7 mouse cellular contexts compared by ENCODE assay signal in the genomic region with DNA sequence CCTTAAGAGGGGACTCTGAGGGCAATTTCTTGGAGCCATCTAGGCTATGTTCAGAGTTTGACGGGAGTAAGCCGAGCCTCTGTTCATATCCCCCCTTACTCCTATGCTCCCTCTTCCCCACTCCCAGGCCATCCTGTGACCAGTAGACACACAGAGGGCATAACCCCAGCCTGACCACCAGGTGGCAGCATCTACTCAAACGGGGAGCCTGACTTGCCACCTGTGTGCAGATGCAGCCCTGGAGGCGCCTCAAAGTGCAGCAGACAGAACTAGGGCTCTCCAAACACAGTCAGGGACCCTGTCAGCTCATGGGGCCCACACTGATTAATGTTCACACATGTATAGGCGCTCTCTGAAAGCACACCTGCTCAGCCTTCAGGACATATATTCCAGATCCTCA. TPM values are rescaled to one million over a fixed set of nuclear protein-coding genes. Genes with fewer than 3 reads are reported as not detected.
DNase-seq lines count a peak whose midpoint lies in the region; ATAC-seq and TF ChIP-seq lines count a peak whose summit lies in the region.

No protein-coding gene starts in this region.

- H3K4me2 ChIP-seq in hindbrain, postnatal 0 days (ENCODE audit: low read depth, low read length): no peak overlapping the region
- H3K4me2 ChIP-seq in midbrain, embryonic 11.5 days: no peak overlapping the region

- ATAC-seq in activated CD4-positive, CD25-positive, alpha-beta regulatory T cell, adult 4 months: peak; percentile 81
- ATAC-seq in hindbrain, postnatal 0 days: peak; percentile 54; the same call in 1 of the 2 replicates
- peak; percentile 67 for ATAC-seq in midbrain, embryonic 11.5 days (ENCODE audit: low FRiP score)

- no peak overlapping the region for H3K9ac ChIP-seq in hindbrain, postnatal 0 days (replicated peaks; ENCODE audit: low read length)
- H3K9ac ChIP-seq in midbrain, embryonic 11.5 days (ENCODE audit: low read length): no peak overlapping the region

- H3K36me3 ChIP-seq in hindbrain, postnatal 0 days (ENCODE audit: insufficient read depth, low read length): no peaks in the 10 kb centered on the region
- H3K36me3 ChIP-seq in midbrain, embryonic 11.5 days (ENCODE audit: control insufficient read depth, insufficient read depth, low read length): no peaks in the 10 kb centered on the region
- H3K36me3 ChIP-seq in small intestine, adult 2 months (ENCODE audit: control insufficient read depth, insufficient read depth, low read length): no peaks in the 10 kb centered on the region

- 14% methylated on average over 5 of the region's 5 CpGs for WGBS in hindbrain, postnatal 0 days
- WGBS in midbrain, embryonic 11.5 days: 11% methylated on average over 5 of the region's 5 CpGs
- 10% methylated on average over 5 of the region's 5 CpGs for WGBS in small intestine, adult 2 months

- no peaks in the 10 kb centered on the region for H3K4me1 ChIP-seq in hindbrain, postnatal 0 days (ENCODE audit: insufficient read depth, low read length)
- H3K4me1 ChIP-seq in midbrain, embryonic 11.5 days (ENCODE audit: control insufficient read depth, insufficient read depth, low read length): no peaks in the 10 kb centered on the region; the same call in 1 of the 2 replicates
- H3K4me1 ChIP-seq in small intestine, adult 2 months (ENCODE audit: control insufficient read depth, insufficient read depth, insufficient read length, low read length): peaks cover 16% of the 10 kb centered on the region

- intact Hi-C loops in left cerebral cortex, postnatal 4 days (cut with DNase I): loop anchor here (2.0 kb wide), 1 partner anchor 62 kb away; no protein-coding TSS in a partner anchor

- H3K9me3 ChIP-seq in hindbrain, postnatal 0 days (ENCODE audit: low read length): no peaks in the 10 kb centered on the region
- H3K9me3 ChIP-seq in midbrain, embryonic 11.5 days (ENCODE audit: control insufficient read depth, low read length): no peaks in the 10 kb centered on the region

- H3K27ac ChIP-seq in hindbrain, postnatal 0 days: no peak overlapping the region
- H3K27ac ChIP-seq in midbrain, embryonic 11.5 days (ENCODE audit: low read depth, low read length): no peak overlapping the region
- H3K27ac ChIP-seq in small intestine, adult 2 months (ENCODE audit: insufficient read depth, low read depth, low read length): no peak overlapping the region

- DNase-seq in cerebellum, postnatal 14 days: peak; percentile 85 to 89
- DNase-seq in gastrocnemius, adult 18-20 months (ENCODE audit: low spot score): peak; percentile 84
- peak; percentile 90 for DNase-seq in hindbrain, postnatal 0 days (ENCODE audit: low spot score)
- DNase-seq in left cerebral cortex, postnatal 4 days: peak; percentile 88
- peak; percentile 95 for DNase-seq in midbrain, embryonic 11.5 days (ENCODE audit: low spot score, missing footprints)

- no peak for TF ChIP-seq POLR2A in small intestine, adult 2 months (IDR thresholded peaks at IDR 0.05; ENCODE audit: low read depth, low read length)

- H3K27me3 ChIP-seq in hindbrain, postnatal 0 days (ENCODE audit: insufficient read depth, low read length): no peaks in the 10 kb centered on the region
- H3K27me3 ChIP-seq in midbrain, embryonic 11.5 days (ENCODE audit: control insufficient read depth, insufficient read depth, low read length): peaks cover 6% of the 10 kb centered on the region; the same call in 1 of the 2 replicates
- no peaks in the 10 kb centered on the region for H3K27me3 ChIP-seq in small intestine, adult 2 months (ENCODE audit: control insufficient read depth, insufficient read depth, low read length)

- peak; percentile 98 for TF ChIP-seq CTCF in hindbrain, postnatal 0 days (IDR thresholded peaks at IDR 0.05; ENCODE audit: low read depth)
- TF ChIP-seq CTCF in small intestine, adult 2 months (IDR thresholded peaks at IDR 0.05; ENCODE audit: extremely low read depth, insufficient read length, insufficient replicate concordance, low read depth, low read length): peak; percentile 97

- H3K4me3 ChIP-seq in hindbrain, postnatal 0 days (ENCODE audit: low read length): no peak overlapping the region
- H3K4me3 ChIP-seq in midbrain, embryonic 11.5 days (ENCODE audit: low read depth, low read length): no peak overlapping the region
- H3K4me3 ChIP-seq in small intestine, adult 2 months (ENCODE audit: low read depth, low read length): no peak overlapping the region

RNA-seq across cellular contexts. Expression of a gene that starts 8.8 kb away (rescaled TPM):
- 1 to 10 TPM; 1.7 to 2.2 TPM for polyA plus RNA-seq in activated CD4-positive, CD25-positive, alpha-beta regulatory T cell, adult 4 months (2017; shearing (Covaris generic))
- total RNA-seq in gastrocnemius, adult 18-20 months (2021): 1 to 10 TPM; 6.6 to 7.5 TPM
- total RNA-seq in hindbrain, postnatal 0 days (2014; rRNA removed): 28.0 and 37.6 TPM in 2 replicates
- 1.5 and 2.0 TPM in 2 replicates for polyA plus RNA-seq in hindbrain, postnatal 0 days (2015; fragmentation: Nextera tagmentation; extraction: Ambion mirVana)
- total RNA-seq in left cerebral cortex, postnatal 4 days (2021): 10 to 100 TPM in 1 of 2 experiments, 1 to 10 TPM in 1; 8.6 to 12.2 TPM
- 1.6 and 1.8 TPM in 2 replicates for polyA plus RNA-seq in midbrain, embryonic 11.5 days (2014; fragmentation: Nextera tagmentation; extraction: Ambion mirVana)
- 153 and 187 TPM in 2 replicates for polyA plus RNA-seq in small intestine, adult 2 months (2012; rRNA removed)

Comparison
In these comparisons a context has a peak if more than half of its experiments do, and no peak if none do; other contexts are left out.
1. RNA of a gene that starts 8.8 kb away (polyA plus RNA-seq): 153 to 187 TPM in small intestine, adult 2 months; 1.7 to 2.2 TPM in activated CD4-positive, CD25-positive, alpha-beta regulatory T cell, adult 4 months, 1.6 to 1.8 TPM in midbrain, embryonic 11.5 days and 1.5 to 2.0 TPM in hindbrain, postnatal 0 days; every median in the first group is over 10 times any median in the second.
2. Peak in every context shown above with its lines, with median percentiles within 50 percentile points of each other: ATAC-seq and DNase-seq.